Mouse (Mus musculus) left cerebral cortex, postnatal 4 days (tissue): ENCODE measurements at regions not wholly inside any gene's neighbourhood (a gene's known extent, or its start where the extent isn't known, plus 50 kb on each side); places are given as distances from the start of the nearest gene placed in this dataset.

Experiments used
- DNase-seq: peaks from one replicate; pipeline ENCODE4 v3.0.0-alpha.2; 2022
- intact Hi-C: fragments of 180-260 bp; cut with DNase I; formaldehyde crosslinking; loops from one replicate; pipeline ENCODE4 v1.15.1; 2025

GRCm38 (mm10) chr2:71681148-71681547 is 64.3 kb upstream of the Itga6 start:
- intact Hi-C loops = no loop called here
- no peak for DNase-seq

GRCm38 (mm10) chr2:71683375-71683774 is 62.0 kb upstream of the Itga6 start:
- DNase-seq = peak; percentile 41
- intact Hi-C loops = no loop called here

- no peak for DNase-seq
- intact Hi-C loops = no loop called here
Measured at GRCm38 (mm10) chr2:71685239-71685638, 60.2 kb upstream of the Itga6 start.

GRCm38 (mm10) chr2:71689041-71689440 is 56.4 kb upstream of the Itga6 start:
- intact Hi-C loops = no loop called here
- no peak for DNase-seq

GRCm38 (mm10) chr2:71690277-71691161 is 54.9 kb upstream of the Itga6 start:
- DNase-seq = peak; percentile 56
- intact Hi-C loops = no loop called here

GRCm38 (mm10) chr2:71694758-71695310 is 50.6 kb upstream of the Itga6 start:
- intact Hi-C loops = no loop called here
- DNase-seq = no peak
